Mouse (Mus musculus): ENCODE measurements at regions not wholly inside any gene's neighbourhood (a gene's known extent, or its start where the extent isn't known, plus 50 kb on each side); places are given as distances from the start of the nearest gene placed in this dataset.

DNA sequence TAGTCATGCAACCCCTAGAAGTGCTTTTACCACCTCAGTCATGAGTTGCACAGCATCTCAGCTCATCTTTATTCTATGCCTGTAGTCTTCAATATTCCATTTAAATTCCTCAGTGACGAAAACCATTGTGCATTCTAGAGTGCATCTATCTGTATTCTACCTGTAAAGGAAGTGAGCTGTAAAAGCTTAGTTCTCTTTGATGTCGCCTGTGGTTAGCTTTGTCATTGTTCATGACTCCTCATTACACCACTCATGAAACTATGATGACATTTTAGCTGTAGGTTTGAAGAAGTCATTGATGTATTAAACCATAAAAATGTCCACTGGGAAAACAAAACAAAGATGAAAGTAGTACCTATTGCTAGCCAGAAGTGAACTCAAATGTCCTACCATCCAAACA is 911.3 kb downstream of the Diaph3 start:
- TF ChIP-seq CTCF (IDR thresholded peaks at IDR 0.05) = no peak
- H3K4me3 ChIP-seq = no peak overlapping the region
- H3K27ac ChIP-seq = no peak overlapping the region
- no peak for DNase-seq (ENCODE audit: extremely low spot score in 1 of 2, low spot score in 2 of 2)
- intact Hi-C loops (cut with DNase I) = no loop called here

DNA sequence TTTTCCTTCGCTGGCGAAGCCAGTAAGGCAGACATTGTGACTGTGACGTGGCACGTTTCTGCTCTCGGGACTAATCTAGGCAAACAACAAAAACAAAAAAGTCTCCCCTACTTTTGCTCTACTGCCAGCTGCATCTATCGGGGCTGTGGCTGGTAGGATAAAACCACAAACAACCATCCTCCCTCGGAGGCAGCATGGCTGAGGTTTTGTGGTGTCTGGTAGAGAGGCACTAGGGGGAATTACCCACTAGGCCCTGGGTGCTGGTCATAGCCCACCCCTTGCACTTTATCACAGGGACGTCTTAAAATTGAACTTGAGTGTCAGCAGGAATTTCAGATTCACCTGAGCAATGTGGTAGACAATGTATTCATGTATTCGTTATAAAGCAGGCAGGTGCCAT is 925.3 kb downstream of the Diaph3 start:
- Histone ChIP-seq H3K27ac (no peak overlapping the region), H3K4me3 (no peak overlapping the region)
- no peak for DNase-seq (ENCODE audit: extremely low spot score in 1 of 2, low spot score in 2 of 2)
- TF ChIP-seq CTCF (IDR thresholded peaks at IDR 0.05) = no peak
- intact Hi-C loops (cut with DNase I) = no loop called here

DNA sequence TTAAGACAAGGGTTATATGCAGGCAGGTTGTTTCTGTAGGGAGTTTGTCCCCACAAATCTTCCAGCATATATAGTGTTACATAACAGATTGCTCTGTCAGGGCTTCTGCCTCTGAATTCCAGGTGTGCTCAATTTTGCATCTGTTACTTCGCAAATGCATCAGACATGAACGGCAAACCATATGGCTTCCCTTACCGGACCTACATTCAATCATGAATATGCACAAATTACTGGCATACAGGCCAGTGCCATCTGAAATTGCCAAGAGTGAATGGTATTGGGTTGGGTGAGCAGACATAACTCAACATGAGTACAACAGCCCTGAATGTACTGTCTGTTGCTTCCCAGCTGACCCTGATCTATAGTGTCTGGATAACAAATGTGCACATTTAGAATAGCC is 929.4 kb downstream of the Diaph3 start:
- DNase-seq (ENCODE audit: extremely low spot score in 1 of 2, low spot score in 2 of 2) = no peak
- intact Hi-C loops (cut with DNase I) = no loop called here
- TF ChIP-seq CTCF (IDR thresholded peaks at IDR 0.05) = no peak
- no peak overlapping the region for H3K27ac ChIP-seq
- H3K4me3 ChIP-seq = no peak overlapping the region

DNA sequence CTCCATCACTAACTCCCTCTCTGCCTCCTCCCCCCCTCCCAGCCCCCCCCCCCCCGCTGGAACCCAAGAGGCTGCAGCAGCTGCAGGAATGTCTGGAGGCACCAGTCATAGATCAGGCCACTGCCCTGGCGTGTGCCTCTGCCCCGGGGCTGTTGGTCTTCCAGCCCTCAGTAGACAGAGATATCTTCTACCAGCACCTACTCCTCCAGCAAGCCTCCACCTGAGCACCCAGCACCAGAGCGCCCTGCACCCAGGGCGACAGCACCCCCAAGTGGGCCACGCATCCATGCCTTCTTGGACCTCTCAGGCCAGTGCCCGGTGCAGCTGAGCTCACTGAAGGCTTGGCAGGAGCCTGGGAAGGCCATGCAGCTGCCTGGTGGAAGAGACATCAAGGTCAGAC is 936.5 kb downstream of the Diaph3 start:
- Histone ChIP-seq H3K4me3 (no peak overlapping the region), H3K27ac (no peak overlapping the region)
- DNase-seq (ENCODE audit: extremely low spot score in 1 of 2, low spot score in 2 of 2) = no peak
- intact Hi-C loops (cut with DNase I) = no loop called here
- TF ChIP-seq CTCF (IDR thresholded peaks at IDR 0.05) = no peak

DNA sequence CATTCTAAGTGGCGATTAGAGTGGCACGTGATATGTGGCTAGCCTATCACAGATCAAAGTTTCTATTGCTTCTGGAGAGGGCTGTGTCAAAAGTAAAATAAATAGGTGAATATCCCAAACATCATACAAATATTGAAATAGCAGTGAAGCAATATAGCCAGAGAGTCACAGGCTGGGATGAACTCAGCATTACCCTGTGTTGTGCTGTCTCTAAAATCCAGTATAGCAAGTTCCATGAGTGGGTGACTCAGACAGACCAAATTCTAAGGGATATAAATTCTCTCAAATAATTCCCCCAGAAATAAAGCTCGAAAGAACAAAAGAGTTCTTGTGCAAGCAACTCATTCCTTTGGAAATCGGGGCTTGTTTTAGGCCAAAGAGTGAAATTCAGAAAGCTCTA is 943.2 kb downstream of the Diaph3 start:
- Histone ChIP-seq H3K4me3 (no peak overlapping the region), H3K27ac (no peak overlapping the region)
- intact Hi-C loops (cut with DNase I) = no loop called here
- TF ChIP-seq CTCF (IDR thresholded peaks at IDR 0.05) = no peak
- DNase-seq (ENCODE audit: extremely low spot score in 1 of 2, low spot score in 2 of 2) = no peak

DNA sequence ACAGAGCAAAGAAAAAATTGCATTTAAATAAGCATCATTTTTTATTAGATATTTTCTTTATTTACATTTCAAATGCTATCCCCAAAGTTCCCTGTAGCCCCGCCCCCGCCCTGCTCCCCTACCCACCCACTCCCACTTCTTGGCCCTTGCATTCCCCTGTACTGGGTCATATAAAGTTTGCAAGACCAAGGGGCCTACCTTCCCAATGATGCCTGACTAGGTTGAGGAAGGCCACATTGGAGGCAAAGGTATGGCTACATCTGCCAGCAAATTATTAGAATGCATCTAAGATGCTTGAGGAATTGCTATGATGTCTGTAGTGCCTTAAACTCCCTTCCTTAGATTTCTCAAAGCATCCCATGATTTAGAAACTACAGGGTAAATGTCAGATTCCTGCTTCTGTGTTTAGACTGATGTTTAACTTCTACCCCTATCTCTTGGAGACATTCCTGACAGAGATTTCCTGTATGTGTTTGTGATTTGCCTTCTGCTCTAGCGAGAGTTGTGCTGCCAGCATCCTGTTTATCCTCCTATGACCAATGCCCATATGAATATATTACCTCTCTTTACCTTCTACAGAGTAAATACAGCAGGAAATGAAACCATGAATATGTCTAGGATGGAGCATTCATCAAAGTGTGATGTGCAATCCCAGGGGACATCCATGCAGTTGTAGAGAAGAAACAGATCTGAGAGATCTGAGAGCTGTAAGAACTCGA is 956.2 kb downstream of the Diaph3 start:
- DNase-seq (ENCODE audit: extremely low spot score in 1 of 2, low spot score in 2 of 2) = no peak
- intact Hi-C loops (cut with DNase I) = no loop called here
- Histone ChIP-seq H3K27ac (no peak overlapping the region), H3K4me3 (no peak overlapping the region)
- TF ChIP-seq CTCF (IDR thresholded peaks at IDR 0.05) = no peak

DNA sequence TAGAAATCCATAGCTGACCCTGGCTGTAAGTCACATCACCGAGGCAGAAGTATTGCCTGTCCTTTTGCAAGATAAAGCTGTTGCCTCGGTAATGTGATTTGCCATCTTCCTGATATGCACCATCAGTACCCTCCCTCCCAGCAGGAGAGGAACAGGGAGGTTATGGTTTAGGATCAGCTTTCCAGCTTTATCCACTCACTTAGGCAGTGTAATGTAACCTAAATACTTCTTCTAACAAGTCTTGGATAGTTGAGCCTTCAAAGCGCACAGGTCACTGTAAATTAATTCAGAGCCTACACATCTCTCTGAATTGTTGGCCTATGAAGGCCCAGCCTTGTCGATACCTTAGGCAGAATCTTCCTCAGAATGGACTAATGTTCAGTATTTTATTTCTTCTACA is 962.5 kb downstream of the Diaph3 start:
- Histone ChIP-seq H3K27ac (no peak overlapping the region), H3K4me3 (no peak overlapping the region)
- no peak for TF ChIP-seq CTCF (IDR thresholded peaks at IDR 0.05)
- DNase-seq (ENCODE audit: extremely low spot score in 1 of 2, low spot score in 2 of 2) = no peak
- intact Hi-C loops (cut with DNase I) = no loop called here

DNA sequence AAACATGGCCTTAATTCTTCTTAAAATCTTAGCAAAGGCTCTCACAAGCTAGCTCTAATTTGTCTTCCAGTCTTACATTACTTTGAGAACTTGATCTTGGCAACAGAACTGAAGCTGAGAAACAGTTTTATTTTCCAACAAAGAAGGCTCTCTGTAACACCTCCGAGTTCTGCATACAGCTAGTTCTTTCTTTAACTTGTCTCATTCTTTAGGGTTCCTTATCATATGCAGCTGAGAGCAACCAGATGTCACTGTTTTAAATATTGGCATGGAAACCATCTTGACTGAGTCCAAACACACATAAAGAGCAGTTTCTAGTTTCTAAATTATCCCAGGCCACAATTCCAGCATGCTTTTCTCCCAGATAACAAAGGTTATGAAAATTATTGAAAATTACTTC is 969.9 kb downstream of the Diaph3 start:
- DNase-seq (ENCODE audit: extremely low spot score in 1 of 2, low spot score in 2 of 2) = no peak
- Histone ChIP-seq H3K27ac (no peak overlapping the region), H3K4me3 (no peak overlapping the region)
- no peak for TF ChIP-seq CTCF (IDR thresholded peaks at IDR 0.05)
- intact Hi-C loops (cut with DNase I) = loop anchor here (1.0 kb wide), 2 partner anchors 12 to 76 kb away; no protein-coding TSS in a partner anchor

DNA sequence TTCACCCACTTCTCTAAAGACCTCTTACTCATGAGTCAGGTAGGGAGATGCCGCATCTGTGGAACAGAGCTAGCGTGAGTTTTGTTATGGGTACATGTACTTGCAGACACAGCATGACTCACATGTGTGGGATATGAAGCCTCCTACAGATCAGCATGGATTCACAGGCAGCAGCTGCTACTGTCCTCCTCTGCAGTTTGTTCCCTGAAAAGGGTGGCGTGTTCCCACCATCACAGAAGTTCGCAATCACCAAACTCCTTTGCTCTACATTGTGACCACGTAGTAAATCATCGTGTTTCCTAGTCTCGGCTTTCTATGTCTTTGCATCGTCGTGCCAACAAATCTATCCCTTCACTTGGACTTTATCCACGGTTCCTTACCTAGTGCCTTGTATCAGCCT is 981.9 kb downstream of the Diaph3 start:
- Histone ChIP-seq H3K4me3 (no peak overlapping the region), H3K27ac (peak overlapping the region; percentile 66)
- intact Hi-C loops (cut with DNase I) = loop anchor here (1.0 to 10.0 kb wide), 8 partner anchors 12 to 1153 kb away; no protein-coding TSS in a partner anchor
- TF ChIP-seq CTCF (IDR thresholded peaks at IDR 0.05) = no peak
- DNase-seq (ENCODE audit: extremely low spot score in 1 of 2, low spot score in 2 of 2) = peak; percentile 60 to 68

DNA sequence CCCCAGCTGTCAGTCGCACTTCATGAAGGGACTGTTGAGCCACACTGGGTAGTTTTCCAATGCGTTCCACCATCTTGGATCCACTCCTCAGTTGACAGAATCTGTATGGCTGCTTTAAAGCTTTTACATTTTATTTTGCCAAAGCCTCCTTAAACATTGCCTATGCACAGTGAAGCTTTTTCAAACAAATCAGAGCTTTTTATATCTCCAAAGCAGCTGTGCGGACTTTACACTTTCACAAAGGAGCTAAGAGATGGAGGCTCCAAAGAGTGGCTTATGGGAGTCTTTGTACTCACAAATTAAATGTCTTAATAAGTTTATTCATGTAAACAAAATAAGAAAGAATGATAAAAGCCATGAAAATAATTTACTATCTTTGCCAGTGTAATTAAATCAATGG is 986.3 kb downstream of the Diaph3 start:
- no peak overlapping the region for H3K4me3 ChIP-seq
- no peak for DNase-seq (ENCODE audit: extremely low spot score in 1 of 2, low spot score in 2 of 2)
- H3K27ac ChIP-seq = no peak overlapping the region
- TF ChIP-seq CTCF (IDR thresholded peaks at IDR 0.05) = no peak
- intact Hi-C loops (cut with DNase I) = loop anchor here (5.0 to 10.0 kb wide), 3 partner anchors 170 to 1158 kb away; no protein-coding TSS in a partner anchor

DNA sequence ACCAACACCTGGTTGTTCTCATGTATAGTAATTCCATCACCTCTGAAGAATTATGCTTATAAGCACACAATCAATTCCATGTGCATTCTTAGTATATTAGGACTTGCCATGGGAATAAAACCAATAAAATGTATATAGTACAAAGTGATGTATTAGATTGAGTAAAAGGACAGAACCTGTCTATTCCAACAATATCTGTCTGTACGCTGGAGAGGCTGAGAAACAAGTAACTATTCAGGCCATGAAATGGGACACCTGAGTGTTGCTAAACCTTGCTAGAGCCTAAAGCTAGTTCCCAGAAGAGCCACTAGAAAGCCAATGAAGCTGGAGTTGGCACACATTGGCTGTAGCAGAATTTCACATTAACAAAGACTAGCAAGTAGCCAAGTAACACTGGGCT is 989.8 kb downstream of the Diaph3 start:
- no peak for DNase-seq (ENCODE audit: extremely low spot score in 1 of 2, low spot score in 2 of 2)
- no peak overlapping the region for H3K4me3 ChIP-seq
- intact Hi-C loops (cut with DNase I) = loop anchor here (10.0 kb wide), 1 partner anchor 174 kb away; no protein-coding TSS in a partner anchor
- TF ChIP-seq CTCF (IDR thresholded peaks at IDR 0.05) = no peak
- H3K27ac ChIP-seq = no peak overlapping the region

DNA sequence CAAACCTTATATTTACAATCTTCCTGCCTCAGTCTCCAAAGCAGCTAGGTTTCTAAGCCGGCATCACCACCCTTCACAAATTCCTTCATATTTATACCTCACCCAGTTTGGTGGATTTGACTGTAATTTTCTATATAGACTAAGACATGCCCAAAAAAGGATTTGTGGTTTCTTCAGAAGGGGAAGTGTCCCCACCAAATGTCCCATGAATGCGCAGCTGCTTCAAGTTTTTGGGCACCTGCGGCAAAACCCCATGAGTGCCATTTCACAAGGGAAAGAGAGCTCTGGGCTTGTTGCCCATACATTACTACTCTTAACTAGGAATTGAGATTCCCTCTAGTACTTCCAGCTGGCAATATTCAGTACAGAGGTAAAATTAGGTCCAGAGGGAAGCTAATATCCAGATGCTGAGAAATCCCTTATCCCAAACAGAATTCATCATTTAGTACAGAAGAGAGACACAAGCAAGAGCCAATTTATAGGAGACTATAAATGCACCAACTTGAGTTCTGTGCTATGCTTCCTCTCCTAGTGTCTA is 990.6 kb downstream of the Diaph3 start:
- TF ChIP-seq CTCF (IDR thresholded peaks at IDR 0.05) = no peak
- DNase-seq (ENCODE audit: extremely low spot score in 1 of 2, low spot score in 2 of 2) = no peak
- Histone ChIP-seq H3K4me3 (no peak overlapping the region), H3K27ac (no peak overlapping the region)
- intact Hi-C loops (cut with DNase I) = loop anchor here (10.0 kb wide), 1 partner anchor 174 kb away; no protein-coding TSS in a partner anchor
